Mouse (Mus musculus) layer of hippocampus, adult 8-10 months (tissue): ENCODE data around the gene Top1. TPM values are rescaled to one million over a fixed set of nuclear protein-coding genes. Genes with fewer than 3 reads are reported as not detected.

Source experiments
- DNase-seq, 2 experiments: peaks; one replicate each; pipeline ENCODE4 v3.0.0; 2022; ENCODE audit warnings: low spot score in 2 of 2
- total RNA-seq, 4 experiments: library from RNA; stranded (reverse); gene quantifications; 2 replicates each; pipeline ENCODE4 v1.2.4; 2022

Top1 gene
- total RNA-seq: 10 to 100 TPM; 66.7 to 86.7 (median 78.4) TPM

GRCm38 (mm10) chr2:160645614-160646137 is at the start of gene Top1:
Gene Top1 (plus strand): TSS chr2:160645888.
- DNase-seq: peak; percentile 98 to 99

GRCm38 (mm10) chr2:160597582-160598281 is 48.0 kb upstream of the Top1 start:
- DNase-seq: peak; percentile 28 to 81

GRCm38 (mm10) chr2:160601805-160602204 is 43.9 kb upstream of the Top1 start:
- no peak for DNase-seq

- no peak for DNase-seq
Measured at GRCm38 (mm10) chr2:160603154-160603933, 42.3 kb upstream of the Top1 start.

GRCm38 (mm10) chr2:160610012-160610411 is 35.7 kb upstream of the Top1 start:
- DNase-seq: peak; percentile 29 to 42

- no peak for DNase-seq
Measured at GRCm38 (mm10) chr2:160613186-160613919, 32.3 kb upstream of the Top1 start.

GRCm38 (mm10) chr2:160617741-160618140 is 27.9 kb upstream of the Top1 start:
- no peak for DNase-seq

- no peak for DNase-seq
Measured at GRCm38 (mm10) chr2:160618619-160619220, 27.0 kb upstream of the Top1 start.

- DNase-seq: no peak
Measured at GRCm38 (mm10) chr2:160619300-160619699, 26.4 kb upstream of the Top1 start.

GRCm38 (mm10) chr2:160619831-160620230 is 25.9 kb upstream of the Top1 start:
- DNase-seq: no peak

GRCm38 (mm10) chr2:160620279-160620963 is 25.3 kb upstream of the Top1 start:
- no peak for DNase-seq

GRCm38 (mm10) chr2:160621001-160621448 is 24.7 kb upstream of the Top1 start:
- DNase-seq: no peak

- DNase-seq: peak; percentile 38 to 54
Measured at GRCm38 (mm10) chr2:160621661-160622211, 24.0 kb upstream of the Top1 start.

GRCm38 (mm10) chr2:160622646-160623045 is 23.0 kb upstream of the Top1 start:
- no peak for DNase-seq

- no peak for DNase-seq
Measured at GRCm38 (mm10) chr2:160623745-160624144, 21.9 kb upstream of the Top1 start.

GRCm38 (mm10) chr2:160627207-160628025 is 18.3 kb upstream of the Top1 start:
- DNase-seq: no peak

- no peak for DNase-seq
Measured at GRCm38 (mm10) chr2:160628055-160628454, 17.6 kb upstream of the Top1 start.

GRCm38 (mm10) chr2:160628666-160629527 is 16.8 kb upstream of the Top1 start:
- DNase-seq: no peak

GRCm38 (mm10) chr2:160629528-160629830 is 16.2 kb upstream of the Top1 start:
- DNase-seq: no peak
